Mouse (Mus musculus): ENCODE data around the gene Lrrc28.

DNA sequence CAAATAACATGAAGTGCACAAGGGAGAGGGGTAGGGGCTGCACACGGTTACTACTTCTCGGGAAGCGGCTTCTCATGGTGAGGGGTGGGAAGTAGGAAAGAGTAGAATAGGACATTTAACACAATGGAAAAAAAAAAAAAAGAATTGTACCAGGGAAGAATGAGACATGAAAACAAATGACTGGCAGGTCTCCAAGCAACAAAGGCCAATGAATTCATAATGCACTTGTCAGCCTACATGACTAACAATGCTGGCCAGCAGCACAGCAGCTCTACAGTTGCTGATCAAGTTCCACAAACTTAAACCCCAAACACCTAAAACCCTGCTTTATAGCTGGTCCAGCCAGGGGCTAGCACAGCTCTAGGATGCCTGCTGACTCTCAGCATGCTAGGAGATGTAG is 6.1 kb downstream of the Lrrc28 start:
- TF ChIP-seq CTCF (conservative IDR thresholded peaks at IDR 0.05; ENCODE audit: insufficient read depth, insufficient read length, low read depth, low read length) = no peak
- no peak for TF ChIP-seq POLR2A (IDR thresholded peaks at IDR 0.05; ENCODE audit: low read depth, low read length)
